Mouse (Mus musculus) G1E-ER4 (cell line): ENCODE results near the gene Nxpe5. TPM values are rescaled to one million over a fixed set of nuclear protein-coding genes. Genes with fewer than 3 reads are reported as not detected.

Experiments used
- GATA1 ChIP-seq: IDR thresholded peaks from one replicate; pipeline ENCODE4 v1.8.0; 2012; ENCODE audit warnings: low read length, inconsistent platforms
- polyA plus RNA-seq: library from polyadenylated mRNA; stranded (reverse); fragments of >175 nt; gene quantifications from 2 replicates; pipeline ENCODE4 v1.2.3, GENCODE M21; 2012

The Nxpe5 gene
- polyA plus RNA-seq, 1 experiment = not detected

DNA sequence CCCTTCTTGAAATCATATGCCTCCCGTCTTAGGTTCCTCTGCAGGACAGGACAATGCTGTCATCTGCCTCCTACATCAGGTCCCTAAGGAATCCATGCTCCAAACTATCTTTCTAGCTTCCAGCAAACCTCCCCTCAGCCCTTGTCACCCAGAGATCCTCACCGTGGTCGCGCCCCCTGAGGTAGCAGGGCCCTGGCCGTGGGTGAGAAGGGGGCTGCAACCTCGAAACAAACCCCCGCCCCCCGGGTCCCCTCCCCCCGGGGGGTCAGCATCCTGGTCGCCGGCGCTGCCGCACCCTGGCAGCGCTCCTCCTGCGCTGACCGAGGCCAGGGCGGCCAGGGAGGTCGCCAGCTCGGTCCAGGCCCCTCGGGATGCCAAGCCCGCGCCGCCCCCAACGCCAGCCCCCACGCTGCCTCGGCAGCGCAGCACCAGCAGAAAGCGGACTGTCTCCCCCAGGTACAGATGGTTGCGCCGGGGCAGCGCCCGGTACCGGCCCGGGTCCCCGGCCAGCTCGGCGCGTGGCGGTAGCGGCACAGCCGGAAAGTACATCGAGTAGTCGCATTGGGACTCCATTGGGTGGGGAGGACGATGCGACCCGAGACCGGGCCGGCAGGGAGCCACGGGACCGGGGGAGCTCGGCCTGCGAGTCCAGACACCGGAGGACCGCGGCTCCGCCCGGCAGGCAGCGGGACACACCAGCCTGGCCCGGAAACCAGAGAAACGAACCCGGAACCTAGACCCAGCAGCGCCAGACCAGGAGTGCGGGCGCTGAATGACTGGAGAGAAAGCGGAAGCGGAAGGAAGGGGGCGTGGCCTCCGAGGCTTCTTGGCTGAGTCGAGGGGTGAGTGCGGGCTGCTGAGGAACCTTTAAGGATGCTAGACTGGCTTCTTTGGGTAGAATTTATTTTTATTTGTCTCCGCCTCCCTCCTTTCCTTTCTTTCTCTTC, 37.8 kb downstream of the Nxpe5 start, which contains the start of gene BC037034:
BC037034 (minus strand) TSS at position 774 of the 947 bp plus-strand sequence.
- TF ChIP-seq GATA1 = no peak

DNA sequence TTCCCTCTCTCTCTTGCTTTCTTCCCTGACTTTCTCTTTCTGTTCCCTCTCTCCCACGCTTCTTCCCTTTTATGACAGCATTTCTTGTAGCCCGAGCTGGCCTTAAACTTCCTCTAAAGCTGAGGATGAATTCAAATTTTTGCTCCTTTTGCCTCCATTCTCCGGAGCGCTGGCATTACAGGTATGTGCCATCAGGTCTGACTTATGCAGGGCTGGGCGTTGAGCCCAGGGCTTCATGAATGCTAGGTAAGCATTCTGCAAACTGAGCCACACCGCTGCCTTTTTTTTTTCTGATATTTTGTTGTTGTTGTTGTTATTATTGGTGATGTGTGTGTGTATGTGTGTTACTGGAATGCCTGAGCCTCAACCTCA, 38.5 kb downstream of the Nxpe5 start:
- no peak for TF ChIP-seq GATA1

DNA sequence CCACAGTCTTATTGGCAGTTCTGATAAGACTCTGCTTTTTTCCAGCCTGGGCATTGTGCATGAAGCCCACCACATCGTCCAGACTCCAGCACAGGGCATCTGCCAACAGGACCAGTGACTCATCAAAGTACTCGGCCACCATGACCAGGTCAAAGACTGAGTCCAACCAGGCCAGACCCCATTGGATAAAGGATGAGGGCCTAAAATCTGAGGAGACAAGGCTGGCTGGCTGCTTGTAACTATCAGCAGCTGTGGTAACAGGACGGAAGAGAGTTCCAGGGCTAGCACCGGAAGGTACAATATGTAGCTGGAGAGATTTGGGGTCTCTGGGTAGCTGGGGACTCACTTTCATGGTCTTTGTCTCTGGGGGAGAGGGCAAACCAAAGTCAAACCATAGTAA, 40.0 kb downstream of the Nxpe5 start:
- TF ChIP-seq GATA1 = no peak

DNA sequence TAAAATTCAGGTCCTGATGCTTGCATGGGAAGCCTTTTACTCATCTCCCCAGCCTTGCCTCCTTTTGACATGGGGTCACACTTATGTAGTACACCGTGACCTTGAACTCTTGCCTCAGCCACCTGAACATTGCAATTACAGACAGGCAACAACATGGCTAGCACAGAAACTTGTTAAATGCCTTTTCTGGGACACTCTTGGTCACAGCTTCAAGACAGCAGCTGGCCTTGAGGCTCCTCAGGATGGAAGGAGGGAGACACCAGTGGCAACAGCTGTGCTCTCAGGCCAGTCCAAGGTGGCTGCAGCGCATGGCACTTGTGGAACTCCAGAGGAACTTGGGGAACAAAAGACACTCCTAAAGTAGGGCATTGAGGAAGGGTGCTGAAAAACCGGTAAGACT, 41.4 kb downstream of the Nxpe5 start:
- TF ChIP-seq GATA1 = no peak

DNA sequence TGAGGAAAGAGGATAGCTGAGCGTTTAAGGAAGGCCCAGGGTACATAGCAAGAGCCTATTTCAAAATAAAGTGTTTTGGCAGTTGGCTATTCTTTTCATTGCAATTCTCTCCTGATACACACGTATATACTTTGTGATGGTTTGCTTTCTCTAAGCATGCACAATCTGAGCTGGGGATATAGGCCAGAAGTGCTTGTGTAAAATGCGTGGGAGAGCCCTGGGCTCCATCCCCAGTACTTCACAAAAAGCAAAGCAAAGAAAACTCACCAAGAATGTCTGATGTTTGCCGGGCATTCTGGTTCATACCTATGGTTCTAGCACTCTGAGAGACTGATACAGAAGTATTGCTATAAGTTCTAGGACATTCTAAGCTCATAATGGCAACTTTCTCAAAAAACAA, 43.3 kb downstream of the Nxpe5 start:
- no peak for TF ChIP-seq GATA1

DNA sequence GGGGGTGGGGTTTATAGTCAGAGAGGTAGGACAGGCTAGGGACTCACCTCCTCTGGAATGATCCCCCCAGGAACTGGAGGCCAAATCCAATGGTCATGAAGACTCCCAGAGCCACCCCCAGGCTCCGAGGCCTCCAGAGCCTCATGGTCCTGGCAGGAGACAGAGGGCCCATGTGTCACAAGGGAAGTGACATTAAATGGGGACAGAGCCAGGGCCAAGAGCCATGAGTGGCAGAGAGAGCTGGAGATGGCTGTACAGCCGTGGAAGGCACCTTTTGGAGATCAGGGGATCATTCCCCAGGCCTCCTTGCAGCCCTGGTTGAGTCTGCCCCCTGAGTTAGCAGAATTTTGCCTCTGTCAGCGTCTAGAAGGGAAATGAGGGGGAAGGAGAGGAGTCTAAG, 45.5 kb downstream of the Nxpe5 start:
- no peak for TF ChIP-seq GATA1

DNA sequence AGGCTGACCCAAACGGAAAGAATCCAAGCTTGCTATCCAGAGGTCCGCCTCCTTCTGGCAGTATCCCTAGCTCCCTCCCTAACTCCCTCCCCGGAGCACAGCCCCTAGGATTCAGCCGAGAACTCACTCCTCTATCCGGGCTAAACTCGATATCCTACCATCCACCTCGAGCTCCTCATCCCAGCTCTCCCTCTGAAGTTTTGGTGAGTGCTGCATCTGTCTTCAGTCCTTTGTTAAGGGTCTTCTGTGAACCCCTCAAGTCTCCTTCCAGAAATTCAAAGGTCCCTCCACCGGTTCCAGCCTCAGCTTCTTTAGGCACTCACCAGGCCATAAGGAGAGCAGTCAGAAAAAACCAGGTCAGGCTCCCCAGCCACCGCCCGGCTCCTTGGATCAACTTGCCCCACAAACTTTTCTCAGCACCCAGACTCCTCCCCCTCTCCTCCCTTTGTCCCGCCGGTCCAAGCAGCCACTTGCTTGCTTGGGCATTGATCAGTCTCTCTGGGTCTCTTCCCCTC, 46.8 kb downstream of the Nxpe5 start, which contains the start of gene Gal3st4:
Gal3st4 (minus strand) TSS at position 432 of the 515 bp plus-strand sequence.
- no peak for TF ChIP-seq GATA1

DNA sequence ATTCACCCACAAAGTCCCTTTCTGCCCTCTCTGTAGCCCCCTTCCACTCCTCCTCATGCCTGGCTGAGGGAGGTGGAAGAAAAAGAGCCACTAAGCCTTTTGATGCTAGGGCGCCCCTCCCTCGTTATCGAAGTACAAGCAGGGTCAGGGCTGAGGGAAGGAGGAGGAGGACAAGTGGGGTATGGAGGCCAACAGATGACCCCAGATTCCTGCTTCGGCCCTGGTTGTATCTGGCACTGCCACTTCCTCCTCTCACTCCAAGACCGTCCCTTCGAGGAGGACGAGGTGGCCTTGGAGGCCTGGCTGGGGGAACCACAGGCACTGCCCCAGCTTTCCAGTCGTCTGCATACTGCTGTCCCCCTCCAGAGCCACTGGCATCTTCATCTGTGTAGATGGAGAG, 48.5 kb downstream of the Nxpe5 start:
- no peak for TF ChIP-seq GATA1

DNA sequence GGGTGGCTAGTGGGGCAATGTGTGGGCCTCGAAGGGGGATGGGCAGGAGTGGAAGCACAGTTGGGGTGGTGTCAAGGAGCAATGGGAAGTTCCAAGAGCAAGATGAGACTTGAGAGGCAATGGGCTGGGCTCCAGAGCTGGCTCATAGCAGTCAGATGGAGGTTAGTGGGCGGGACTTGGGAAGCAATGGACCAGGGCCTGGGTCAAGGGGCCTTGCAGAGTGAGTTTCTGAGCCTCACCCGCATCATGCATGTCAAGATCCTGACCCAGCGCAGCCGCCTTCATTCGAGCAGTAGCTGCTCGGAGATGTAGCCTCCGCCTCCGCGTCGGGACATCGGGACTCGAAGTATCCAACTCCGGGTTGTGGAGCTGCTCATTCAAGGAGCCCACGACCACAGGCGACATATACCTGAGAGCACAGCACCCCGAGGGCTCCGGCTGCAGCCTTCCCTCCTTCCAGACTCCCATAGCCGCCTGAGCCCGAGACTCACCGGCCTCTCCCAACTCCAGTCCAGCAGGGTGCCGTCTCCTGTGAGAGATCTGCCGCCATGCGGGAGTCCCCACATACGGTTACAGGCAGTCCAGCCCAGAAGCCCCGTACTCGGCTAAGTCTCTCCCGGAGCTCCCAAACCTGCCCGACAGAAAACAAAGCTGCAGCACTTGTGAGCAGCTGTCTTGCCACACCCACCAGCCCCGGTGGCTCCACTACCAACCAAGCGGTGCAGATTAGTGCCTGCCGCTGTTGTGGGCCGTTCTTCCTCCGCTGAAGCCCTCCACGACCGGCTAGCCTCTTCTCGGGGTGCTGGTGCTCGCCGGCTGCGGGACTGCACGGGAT, 49.7 kb downstream of the Nxpe5 start:
- TF ChIP-seq GATA1 = no peak

DNA sequence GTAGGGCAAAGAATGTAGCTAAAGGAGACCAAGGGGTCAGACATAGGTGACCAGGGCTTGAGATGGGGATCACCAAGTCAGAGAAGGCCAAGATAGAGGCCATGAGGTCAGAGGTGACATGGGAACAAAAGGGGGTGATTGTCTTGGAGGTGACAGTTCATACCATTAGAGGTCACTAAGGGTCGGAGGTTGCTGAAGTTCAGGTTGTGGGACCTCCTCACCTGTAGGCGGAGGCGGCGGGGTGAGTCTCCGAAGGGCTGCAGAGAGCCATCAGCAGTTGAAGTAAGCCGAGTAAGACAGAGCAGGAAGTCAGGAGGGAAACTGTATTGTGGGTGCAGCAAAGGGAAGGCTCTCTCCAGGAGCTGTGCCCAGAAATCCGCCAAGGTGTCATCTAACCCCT, 52.3 kb downstream of the Nxpe5 start:
- no peak for TF ChIP-seq GATA1

DNA sequence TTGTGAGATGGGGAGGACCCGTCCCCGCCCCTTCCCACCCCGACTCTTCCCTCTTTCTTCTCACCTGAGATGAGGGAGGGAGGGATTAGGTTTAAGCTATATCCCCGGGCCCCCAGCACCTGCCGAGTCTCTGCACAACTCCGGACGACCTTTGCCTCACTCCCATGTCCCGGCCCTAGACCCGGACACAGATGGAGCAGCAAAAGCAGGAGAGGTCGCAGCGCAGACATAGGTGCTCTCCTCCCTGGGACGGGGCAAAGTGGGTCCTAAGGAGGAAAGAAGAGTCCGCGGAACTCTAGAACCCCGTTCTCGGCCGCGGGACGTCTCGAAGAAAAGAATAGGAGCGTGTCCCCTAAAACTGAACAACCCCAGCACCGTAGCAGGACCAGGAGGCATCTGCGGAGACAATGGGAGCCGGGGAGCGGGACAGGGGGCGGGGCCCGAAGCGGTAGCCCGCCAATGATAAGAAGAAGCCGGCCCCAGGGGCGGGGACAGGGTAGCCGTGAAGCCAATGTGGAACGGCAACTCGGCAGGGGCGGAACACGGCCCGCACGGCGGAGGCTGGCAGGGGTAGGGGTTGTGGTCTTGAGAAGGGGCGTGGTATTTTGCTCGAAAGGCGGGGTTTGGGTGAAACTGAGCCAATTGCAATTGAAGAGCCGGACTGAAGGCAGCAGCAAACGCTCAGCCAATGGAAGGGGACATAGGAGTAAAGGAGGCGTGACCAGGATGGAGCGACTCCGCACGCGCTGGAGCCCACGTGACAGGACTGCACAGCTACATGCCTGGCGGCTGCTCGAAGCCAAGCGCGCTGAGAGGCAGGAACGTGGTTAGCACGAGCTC, 54.1 kb downstream of the Nxpe5 start, which contains the start of the genes Gm43720, Gpc2 and Stag3:
Gm43720 (minus strand) TSS at position 374 of the 840 bp plus-strand sequence.
Gpc2 (minus strand) TSS at position 421 of the 840 bp plus-strand sequence.
Stag3 (plus strand) TSS at position 656 of the 840 bp plus-strand sequence.
- no peak for TF ChIP-seq GATA1

DNA sequence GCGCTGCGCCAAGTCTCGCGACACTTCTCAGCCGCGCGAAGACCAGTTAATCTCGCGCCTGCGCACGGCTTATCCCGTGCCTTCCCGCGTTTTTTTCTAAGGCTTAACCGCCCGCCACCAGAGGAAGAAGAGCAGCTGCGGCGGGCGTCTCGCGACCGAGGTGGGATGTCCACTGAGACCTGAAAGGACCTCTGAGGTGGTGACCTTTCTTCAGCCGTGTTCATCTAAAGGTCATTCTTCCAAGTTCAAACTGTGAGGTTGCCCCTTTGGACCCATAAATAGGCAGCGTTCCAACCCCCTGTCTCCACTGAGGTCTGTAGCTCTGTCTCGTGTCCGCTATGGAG, 54.7 kb downstream of the Nxpe5 start:
- TF ChIP-seq GATA1 = no peak

DNA sequence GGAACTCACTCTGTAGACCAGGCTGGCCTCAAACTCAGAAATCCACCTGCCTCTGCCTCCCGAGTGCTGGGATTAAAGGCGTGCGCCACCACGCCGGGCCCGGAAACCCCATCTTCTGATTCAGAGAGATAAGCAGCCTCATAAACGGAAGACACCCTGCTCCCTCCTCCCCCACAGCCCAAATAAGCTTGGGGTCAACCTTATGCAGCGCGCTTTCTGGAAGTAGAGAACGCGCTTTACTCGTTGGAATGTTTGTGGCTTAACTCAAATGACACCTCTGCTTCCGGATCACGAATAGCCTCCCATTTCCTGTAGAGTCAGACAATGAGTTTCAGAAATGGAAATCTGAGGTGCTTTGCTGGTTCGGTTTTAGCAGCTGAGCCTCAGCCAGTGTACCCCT, 55.1 kb downstream of the Nxpe5 start:
- no peak for TF ChIP-seq GATA1

DNA sequence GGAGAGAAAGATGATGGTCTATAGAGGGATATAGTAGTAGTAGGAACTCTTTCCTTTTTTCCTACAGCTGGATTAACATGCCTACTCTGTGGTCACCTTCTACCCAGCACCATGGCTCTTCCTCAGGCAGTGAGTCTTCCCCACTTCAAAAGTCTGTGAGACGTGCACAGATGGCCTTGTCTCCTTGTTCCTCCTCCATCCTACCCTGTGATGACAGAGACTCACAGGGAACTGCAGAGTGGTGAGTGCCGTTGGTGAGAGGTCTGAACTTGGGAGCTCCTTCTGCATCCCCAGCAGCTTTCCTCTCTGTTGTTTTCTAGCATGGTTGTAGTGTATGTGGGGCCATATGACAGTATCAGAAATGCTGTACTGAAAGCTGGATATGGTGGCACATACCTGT, 56.1 kb downstream of the Nxpe5 start:
- TF ChIP-seq GATA1 = no peak

DNA sequence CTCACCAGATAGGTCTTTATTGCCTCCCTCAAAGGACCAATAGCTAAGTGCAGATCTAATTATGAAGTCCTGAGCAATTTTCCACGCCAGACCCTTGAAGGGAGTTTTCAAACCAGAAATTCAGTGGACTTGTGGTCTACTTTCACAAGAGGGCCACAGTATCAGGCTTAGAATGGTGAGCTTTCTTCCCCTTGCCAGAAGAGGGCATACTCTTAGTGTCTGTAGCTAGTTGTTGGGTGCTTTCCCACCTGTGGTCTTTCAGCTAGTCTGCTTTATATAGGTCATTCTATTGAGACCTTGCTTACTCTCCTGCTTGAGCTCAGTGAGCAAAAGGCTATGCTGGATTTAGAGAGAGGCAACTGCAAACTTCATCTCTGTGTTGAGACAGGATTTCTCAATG, 57.8 kb downstream of the Nxpe5 start:
- no peak for TF ChIP-seq GATA1
